16 mouse cellular contexts compared by ENCODE assay signal in genomic region chr4:41047524-41048271, GRCm38 (mm10). TPM values are rescaled to one million over a fixed set of nuclear protein-coding genes. Genes with fewer than 3 reads are reported as not detected.
A peak's percentile ranks its signal among the peaks of the same experiment; 100 is the strongest.
DNase-seq lines count a peak whose midpoint lies in the region; TF ChIP-seq lines count a peak whose summit lies in the region.
"Had no signal": no experiment of that assay in that cellular context is flagged by ENCODE, and none has a peak within 500 bp of the region (broad histone marks: within the 10 kb centered on the region; RNA-seq: fewer than 3 reads in every experiment).

Gene Aqp7, minus strand, starts transcription at chr4:41048139.

- H3K4me1 ChIP-seq in midbrain, embryonic 10.5 days = peaks cover 6% of the 10 kb centered on the region

- peak within 1 kb of the TSS; percentile 69 for H3K4me3 ChIP-seq in gastrocnemius, adult 2 months
- no peak within 1 kb of the TSS for H3K4me3 ChIP-seq in midbrain, embryonic 10.5 days

- intact Hi-C loops in gastrocnemius, adult 2 months (cut with DNase I) = no loop called here
- intact Hi-C loops in heart, postnatal 25 days (cut with DNase I) = loop anchor here (2.0 kb wide), 1 partner anchor 17 kb away; no protein-coding TSS in a partner anchor
- intact Hi-C loops in left cerebral cortex, postnatal 4 days (cut with DNase I) = no loop called here

- peak within 1 kb of the TSS; percentile 84 for H3K27ac ChIP-seq in gastrocnemius, adult 2 months
- H3K27ac ChIP-seq in midbrain, embryonic 10.5 days (replicated peaks) = no peak within 1 kb of the TSS
- H3K27ac ChIP-seq: hindbrain, postnatal 0 days had no signal

- no peak for TF ChIP-seq CTCF in gastrocnemius, adult 2 months (IDR thresholded peaks at IDR 0.05)

- H3K36me3 ChIP-seq in midbrain, embryonic 10.5 days = no peaks in the 10 kb centered on the region
- H3K36me3 ChIP-seq: G1E had no signal

- 39% methylated on average over 9 of the region's 9 CpGs for WGBS in midbrain, embryonic 10.5 days

- H3K27me3 ChIP-seq in midbrain, embryonic 10.5 days (ENCODE audit: low read depth, poor library complexity, severe bottlenecking) = no peaks in the 10 kb centered on the region

- no peaks in the 10 kb centered on the region for H3K9me3 ChIP-seq in midbrain, embryonic 10.5 days (replicated peaks)
- H3K9me3 ChIP-seq: G1E had no signal

- peak; percentile 43 for DNase-seq in gastrocnemius, adult 2 months
- DNase-seq in gastrocnemius, postnatal 4 days (ENCODE audit: low spot score in 2 of 2) = no peak
- DNase-seq in adrenal gland, postnatal 25 days = no peak
- DNase-seq in heart, adult 18-20 months = peak; percentile 55 to 85
- peak; percentile 31 for DNase-seq in heart, postnatal 25 days (ENCODE audit: low spot score)
- no peak for DNase-seq in layer of hippocampus, adult 8-10 months (ENCODE audit: low spot score in 2 of 2)
- no peak for DNase-seq in midbrain, embryonic 10.5 days (ENCODE audit: low spot score)
- DNase-seq in left cerebral cortex, postnatal 4 days = no peak
- DNase-seq: cerebellum, adult 11 months; midbrain, embryonic 14.5 days; right cerebral cortex, postnatal 4 days had no signal

RNA-seq across cellular contexts. Expression of gene Aqp7, which starts in this region (rescaled TPM):
- 10 to 100 TPM in 1 of 2 experiments, 1 to 10 TPM in 1; 9.3 to 11.2 TPM for total RNA-seq in gastrocnemius, adult 2 months (2021)
- 10 to 100 TPM in 1 of 2 experiments, 1 to 10 TPM in 1; 8.2 to 10.5 TPM for total RNA-seq in gastrocnemius, postnatal 4 days (2021)
- 18.6 and 20.6 TPM in 2 replicates for total RNA-seq in adrenal gland, postnatal 25 days (2021)
- 10 to 100 TPM; 17.6 to 24.6 TPM for total RNA-seq in heart, adult 18-20 months (2021)
- total RNA-seq in heart, postnatal 25 days (2021) = 10 to 100 TPM; 31.8 to 33.7 TPM
- total RNA-seq in layer of hippocampus, adult 8-10 months (2022) = not detected
- polyA plus RNA-seq in midbrain, embryonic 10.5 days (2016; fragmentation: Nextera tagmentation; extraction: Ambion mirVana) = 0.10 TPM in 1 of 2 replicates, not detected in the other
- total RNA-seq in left cerebral cortex, postnatal 4 days (2021) = not detected
- total RNA-seq: G1E; hindbrain, postnatal 0 days; left cerebral cortex, postnatal 25 days; neutrophil, adult 5-6 weeks had no signal
- polyA plus RNA-seq: forebrain, embryonic 14.5 days; G1E had no signal

Comparison
In these comparisons a context has a peak if more than half of its experiments do, and no peak if none do; other contexts are left out.
1. RNA of gene Aqp7 (total RNA-seq): 31.8 to 33.7 TPM in heart, postnatal 25 days, 17.6 to 24.6 TPM in heart, adult 18-20 months, 18.6 to 20.6 TPM in adrenal gland, postnatal 25 days, 9.3 to 11.2 TPM in gastrocnemius, adult 2 months and 8.2 to 10.5 TPM in gastrocnemius, postnatal 4 days; not detected in left cerebral cortex, postnatal 4 days and not detected in layer of hippocampus, adult 8-10 months; every median in the first group is over 4 times any median in the second.
2. DNase-seq: peak in gastrocnemius, adult 2 months (single experiment), heart, adult 18-20 months (2 of 2) and heart, postnatal 25 days (single experiment); none in gastrocnemius, postnatal 4 days (0 of 2), adrenal gland, postnatal 25 days (single experiment), layer of hippocampus, adult 8-10 months (0 of 2), midbrain, embryonic 10.5 days (single experiment) and left cerebral cortex, postnatal 4 days (single experiment).